Mouse (Mus musculus): ENCODE measurements around the gene Plekha8.

DNA sequence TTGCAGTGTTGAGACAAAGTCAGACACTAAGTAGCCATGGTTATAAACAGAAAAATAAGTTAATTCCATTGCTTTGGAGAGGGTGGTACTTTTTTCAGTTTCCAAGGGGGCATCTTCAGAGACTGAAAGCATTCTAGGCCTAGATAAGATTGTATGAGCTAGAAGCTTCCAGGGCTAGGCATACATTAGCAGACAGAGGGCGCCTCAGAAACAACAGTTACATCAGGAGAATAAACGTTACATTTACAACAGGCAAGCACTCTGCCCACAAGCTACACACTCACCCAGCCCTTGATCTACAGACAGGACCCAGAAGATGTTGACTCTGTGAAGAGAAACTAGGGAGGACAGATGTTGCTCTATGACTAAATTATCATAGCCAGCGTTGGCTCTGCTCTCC is 36.6 kb downstream of the Plekha8 start:
- TF ChIP-seq ZC3H11A (IDR thresholded peaks at IDR 0.05; ENCODE audit: borderline replicate concordance, low read depth, low read length) (no peak), MAFK (IDR thresholded peaks at IDR 0.05; ENCODE audit: insufficient read depth, low read depth, low read length) (no peak)
